Mouse (Mus musculus) myocyte (in vitro differentiated cells): Measurements from ENCODE around the gene Gm8108. TPM values are rescaled to one million over a fixed set of nuclear protein-coding genes. Genes with fewer than 3 reads are reported as not detected.
"Not testable (repeated sequence)": the region's sequence is repeated elsewhere in the genome, so short reads cannot be mapped to it uniquely, and the experiment has no call there.

Source experiments
- H3K27me3 ChIP-seq: one replicate; pipeline ENCODE4 v1.6.1; 2011; ENCODE audit not compliant: control insufficient read depth, insufficient read depth, insufficient read length
- H3K36me3 ChIP-seq: one replicate; pipeline ENCODE4 v1.6.1; 2011; ENCODE audit not compliant: control insufficient read depth, insufficient read depth
- H3K4me2 ChIP-seq: one replicate; pipeline ENCODE4 v1.6.1; 2011; ENCODE audit warnings: low read depth, control low read depth
- H3K4me3 ChIP-seq: one replicate; pipeline ENCODE4 v1.5.1; 2011; ENCODE audit warnings: mild to moderate bottlenecking, control low read depth, moderate library complexity
- H3K79me2 ChIP-seq: one replicate; pipeline ENCODE4 v1.6.1; 2011; ENCODE audit not compliant: control insufficient read depth, insufficient read depth
- H3ac ChIP-seq: one replicate; pipeline ENCODE4 v1.6.1; 2011; ENCODE audit not compliant: control insufficient read depth, insufficient read length
- polyA plus RNA-seq: library from polyadenylated mRNA; unstranded; fragments of >200 nt; fragmentation: generic; extraction: Trizol; gene quantifications from one replicate; pipeline ENCODE4 v1.2.1, GENCODE M21; 2012; ENCODE audit warnings: missing spikeins

Gene Gm8108
- polyA plus RNA-seq: not detected

DNA sequence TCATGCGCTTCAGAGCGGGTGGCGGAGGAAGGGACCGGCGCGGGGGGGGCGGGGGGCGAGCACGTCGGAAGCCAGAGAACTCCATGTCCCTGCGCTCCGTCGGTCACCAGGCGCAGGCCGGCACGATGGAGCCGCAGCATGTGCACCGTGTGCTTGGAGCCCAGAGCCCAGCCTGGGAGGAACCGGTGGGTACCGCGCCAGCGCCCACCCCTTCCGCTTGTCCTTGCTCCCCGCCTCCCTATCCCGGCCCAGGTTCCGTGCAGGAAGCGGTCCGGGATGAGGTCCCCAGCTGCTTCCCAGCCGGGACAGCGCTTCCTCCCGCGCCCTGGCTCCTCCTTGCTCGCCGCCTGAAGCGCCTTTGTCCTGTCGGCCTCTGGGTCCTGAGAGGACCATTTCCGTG, at the start of gene Gm8108:
Gene Gm8108 (plus strand): TSS at position 101 of the 400 bp plus-strand sequence.
- H3K79me2 ChIP-seq, H3ac ChIP-seq, H3K27me3 ChIP-seq, H3K36me3 ChIP-seq, H3K4me2 ChIP-seq, H3K4me3 ChIP-seq: not testable (repeated sequence)

DNA sequence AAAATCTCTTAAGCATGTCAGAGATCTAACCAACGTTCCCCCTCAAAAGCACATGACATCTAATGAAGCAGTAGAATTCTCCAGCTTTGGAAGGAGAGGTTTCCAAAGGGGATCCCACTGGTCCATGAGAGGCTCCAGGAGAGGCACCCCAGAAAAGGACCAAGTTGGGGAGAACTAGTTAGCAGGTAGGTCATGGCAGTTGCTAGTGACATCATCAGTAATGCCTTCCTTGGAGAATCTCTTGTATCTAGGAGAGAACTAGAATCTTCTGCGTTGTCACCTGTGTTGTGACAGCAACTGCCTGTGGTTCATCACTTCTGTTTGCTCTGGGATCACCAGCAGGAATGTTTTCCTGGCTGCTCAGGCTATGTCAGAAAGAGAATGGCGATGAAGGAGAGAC, 26.5 kb upstream of the Gm8108 start, which contains the start of gene Gm3115:
Gene Gm3115 (plus strand): TSS at position 301 of the 400 bp plus-strand sequence.
- not testable (repeated sequence) for H3K4me2 ChIP-seq, H3K27me3 ChIP-seq, H3K36me3 ChIP-seq, H3ac ChIP-seq, H3K4me3 ChIP-seq, H3K79me2 ChIP-seq

DNA sequence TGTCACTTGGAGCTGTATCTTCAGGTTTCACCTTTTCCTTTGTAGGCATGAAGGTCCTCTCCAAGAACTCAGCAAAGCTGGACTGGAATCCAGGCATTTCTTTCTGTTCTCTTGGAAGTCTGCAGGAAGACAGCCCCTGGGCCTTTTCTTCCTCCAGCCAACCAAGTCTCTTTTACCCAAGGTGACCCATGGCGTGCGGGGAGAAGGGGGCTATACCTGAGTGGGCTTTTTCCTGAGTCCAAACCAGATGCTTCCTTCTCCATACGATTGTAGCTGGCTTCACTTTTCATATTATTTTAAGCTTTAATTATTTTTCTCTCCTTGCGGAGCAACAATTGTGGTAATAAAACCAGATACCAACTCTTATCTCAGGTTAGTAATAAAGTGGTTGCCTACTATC, 31.3 kb downstream of the Gm8108 start:
- not testable (repeated sequence) for H3K4me2 ChIP-seq, H3K79me2 ChIP-seq, H3K27me3 ChIP-seq, H3K36me3 ChIP-seq, H3ac ChIP-seq, H3K4me3 ChIP-seq

DNA sequence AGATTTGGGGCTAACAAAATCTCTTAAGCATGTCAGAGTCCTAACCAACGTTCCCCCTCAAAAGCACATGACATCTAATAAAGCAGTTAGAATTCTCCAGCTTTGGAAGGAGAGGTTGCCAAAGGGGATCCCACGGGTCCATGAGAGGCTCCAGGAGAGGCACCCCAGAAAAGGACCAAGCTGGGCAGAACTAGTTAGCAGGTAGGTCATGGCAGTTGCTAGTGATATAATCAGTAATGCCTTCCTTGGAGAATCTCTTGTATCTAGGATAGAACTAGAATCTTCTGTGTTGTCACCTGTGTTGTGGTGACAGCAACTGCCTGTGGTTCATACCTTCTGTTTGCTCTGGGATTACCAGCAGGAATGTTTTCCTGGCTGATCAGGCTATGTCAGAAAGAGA, 54.4 kb downstream of the Gm8108 start, which contains the start of gene Gm3127:
Gene Gm3127 (plus strand): TSS at position 301 of the 400 bp plus-strand sequence.
- not testable (repeated sequence) for H3ac ChIP-seq, H3K27me3 ChIP-seq, H3K36me3 ChIP-seq, H3K79me2 ChIP-seq, H3K4me3 ChIP-seq, H3K4me2 ChIP-seq

DNA sequence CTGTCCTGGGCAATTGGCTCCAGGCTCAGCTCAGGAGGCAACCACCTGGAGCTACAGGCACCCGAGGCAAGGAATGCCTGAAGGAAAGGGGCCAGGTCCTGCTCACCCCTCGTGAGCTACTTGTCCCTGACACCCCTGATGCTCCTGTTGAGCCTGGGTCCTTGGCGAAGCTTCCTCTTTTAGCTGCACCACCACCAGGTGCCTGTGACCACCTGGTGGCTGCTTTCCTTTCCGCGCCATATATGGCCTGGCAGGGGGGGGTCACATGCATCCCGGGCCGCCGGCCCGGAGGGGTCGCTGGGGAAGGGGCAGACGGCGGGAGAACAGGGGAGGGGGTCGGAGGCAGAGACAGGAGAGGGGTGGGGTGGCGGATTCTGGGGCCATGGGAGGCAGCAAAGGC, 71.7 kb downstream of the Gm8108 start:
- not testable (repeated sequence) for H3ac ChIP-seq, H3K36me3 ChIP-seq, H3K4me2 ChIP-seq, H3K4me3 ChIP-seq, H3K27me3 ChIP-seq, H3K79me2 ChIP-seq

Other genes with a start within 250 kb of the Gm8108 start
- not detected for gene Gm2916, start 226.4 kb upstream of the Gm8108 start, polyA plus RNA-seq
- gene Gm3029, start 178.8 kb upstream of the Gm8108 start, polyA plus RNA-seq: not detected
- not detected for gene Gm3095, start 147.0 kb upstream of the Gm8108 start, polyA plus RNA-seq
- gene Gm3099, start 112.1 kb upstream of the Gm8108 start, polyA plus RNA-seq: not detected
- gene Gm5796, start 86.6 kb upstream of the Gm8108 start, polyA plus RNA-seq: not detected
- gene Gm3115, start 26.4 kb upstream of the Gm8108 start, polyA plus RNA-seq: not detected
- gene Gm3127, start 54.5 kb downstream of the Gm8108 start, polyA plus RNA-seq: not detected
- not detected for gene Gm2974, start 72.0 kb downstream of the Gm8108 start, polyA plus RNA-seq
- not detected for gene Gm3138, start 139.1 kb downstream of the Gm8108 start, polyA plus RNA-seq
- not detected for gene Gm3149, start 206.8 kb downstream of the Gm8108 start, polyA plus RNA-seq
- not detected for gene 2610042L04Rik, start 224.2 kb downstream of the Gm8108 start, polyA plus RNA-seq